Mouse (Mus musculus): ENCODE measurements at regions not wholly inside any gene's neighbourhood (a gene's known extent, or its start where the extent isn't known, plus 50 kb on each side); places are given as distances from the start of the nearest gene placed in this dataset.

GRCm38 (mm10) chr14:61898664-61899063 is 291.4 kb downstream of the Kcnrg start:
- DNase-seq (ENCODE audit: low spot score in 2 of 2): no peak

GRCm38 (mm10) chr14:61904426-61905124 is 297.3 kb downstream of the Kcnrg start:
- DNase-seq (ENCODE audit: low spot score in 2 of 2): no peak

- DNase-seq (ENCODE audit: low spot score in 2 of 2): no peak
Observed at GRCm38 (mm10) chr14:61918113-61918512, 310.9 kb downstream of the Kcnrg start.

GRCm38 (mm10) chr14:61931811-61932210 is 324.6 kb downstream of the Kcnrg start:
- no peak for DNase-seq (ENCODE audit: low spot score in 2 of 2)

GRCm38 (mm10) chr14:61941682-61942081 is 334.4 kb downstream of the Kcnrg start:
- no peak for DNase-seq (ENCODE audit: low spot score in 2 of 2)

- DNase-seq (ENCODE audit: low spot score in 2 of 2): no peak
Observed at GRCm38 (mm10) chr14:61945659-61946058, 338.4 kb downstream of the Kcnrg start.

GRCm38 (mm10) chr14:61949446-61949845 is 342.2 kb downstream of the Kcnrg start:
- no peak for DNase-seq (ENCODE audit: low spot score in 2 of 2)

GRCm38 (mm10) chr14:61950004-61950403 is 342.4 kb upstream of the Rnaseh2b start:
- no peak for DNase-seq (ENCODE audit: low spot score in 2 of 2)

GRCm38 (mm10) chr14:61953029-61953428 is 339.4 kb upstream of the Rnaseh2b start:
- no peak for DNase-seq (ENCODE audit: low spot score in 2 of 2)

- no peak for DNase-seq (ENCODE audit: low spot score in 2 of 2)
Observed at GRCm38 (mm10) chr14:61955416-61955815, 337.0 kb upstream of the Rnaseh2b start.

- no peak for DNase-seq (ENCODE audit: low spot score in 2 of 2)
Observed at GRCm38 (mm10) chr14:61960243-61960957, 332.0 kb upstream of the Rnaseh2b start.

- DNase-seq (ENCODE audit: low spot score in 2 of 2): no peak
Observed at GRCm38 (mm10) chr14:61968467-61968866, 323.9 kb upstream of the Rnaseh2b start.

- DNase-seq (ENCODE audit: low spot score in 2 of 2): no peak
Observed at GRCm38 (mm10) chr14:61968957-61969535, 323.3 kb upstream of the Rnaseh2b start.

- DNase-seq (ENCODE audit: low spot score in 2 of 2): no peak
Observed at GRCm38 (mm10) chr14:61970591-61970990, 321.8 kb upstream of the Rnaseh2b start.

- no peak for DNase-seq (ENCODE audit: low spot score in 2 of 2)
Observed at GRCm38 (mm10) chr14:61971100-61972088, 321.0 kb upstream of the Rnaseh2b start.

GRCm38 (mm10) chr14:61975301-61975732 is 317.1 kb upstream of the Rnaseh2b start:
- DNase-seq (ENCODE audit: low spot score in 2 of 2): no peak

GRCm38 (mm10) chr14:61980581-61980980 is 311.8 kb upstream of the Rnaseh2b start:
- DNase-seq (ENCODE audit: low spot score in 2 of 2): no peak

GRCm38 (mm10) chr14:61985575-61985974 is 306.8 kb upstream of the Rnaseh2b start:
- no peak for DNase-seq (ENCODE audit: low spot score in 2 of 2)

GRCm38 (mm10) chr14:61986203-61986602 is 306.2 kb upstream of the Rnaseh2b start:
- DNase-seq (ENCODE audit: low spot score in 2 of 2): no peak

GRCm38 (mm10) chr14:61995253-61995652 is 297.1 kb upstream of the Rnaseh2b start:
- no peak for DNase-seq (ENCODE audit: low spot score in 2 of 2)

GRCm38 (mm10) chr14:61997736-61998135 is 294.7 kb upstream of the Rnaseh2b start:
- DNase-seq (ENCODE audit: low spot score in 2 of 2): no peak

- no peak for DNase-seq (ENCODE audit: low spot score in 2 of 2)
Observed at GRCm38 (mm10) chr14:61998259-61998658, 294.1 kb upstream of the Rnaseh2b start.
